Mouse (Mus musculus) liver, adult (tissue): ENCODE data around the gene Fnip2.

Experiments
- GATA4 ChIP-seq: IDR thresholded peaks from 2 replicates; pipeline ENCODE4 v1.6.1; 2014; ENCODE audit warnings: mild to moderate bottlenecking, low read length; ENCODE audit not compliant: insufficient replicate concordance

Gene Fnip2

GRCm38 (mm10) chr3:79572399-79572798, 4.8 kb upstream of the Fnip2 start:
- no peak for TF ChIP-seq GATA4

- no peak for TF ChIP-seq GATA4
Measured at GRCm38 (mm10) chr3:79569351-79569681, 1.7 kb upstream of the Fnip2 start.

- TF ChIP-seq GATA4 = no peak
Measured at GRCm38 (mm10) chr3:79568629-79569350, 1.2 kb upstream of the Fnip2 start.

- TF ChIP-seq GATA4 = no peak
Measured at GRCm38 (mm10) chr3:79566716-79567691, 592 bp downstream of the Fnip2 start.

GRCm38 (mm10) chr3:79564875-79565606, 2.6 kb downstream of the Fnip2 start:
- peak; percentile 67; the same call in 1 of the 2 replicates for TF ChIP-seq GATA4

GRCm38 (mm10) chr3:79563511-79563910, 4.1 kb downstream of the Fnip2 start:
- TF ChIP-seq GATA4 = no peak

GRCm38 (mm10) chr3:79561784-79562715, 5.5 kb downstream of the Fnip2 start:
- TF ChIP-seq GATA4 = no peak

- TF ChIP-seq GATA4 = no peak
Measured at GRCm38 (mm10) chr3:79560555-79560954, 7.0 kb downstream of the Fnip2 start.

- TF ChIP-seq GATA4 = no peak
Measured at GRCm38 (mm10) chr3:79559773-79560045, 7.9 kb downstream of the Fnip2 start.

- TF ChIP-seq GATA4 = no peak
Measured at GRCm38 (mm10) chr3:79559021-79559772, 8.4 kb downstream of the Fnip2 start.

GRCm38 (mm10) chr3:79555061-79555460, 12.5 kb downstream of the Fnip2 start:
- no peak for TF ChIP-seq GATA4

GRCm38 (mm10) chr3:79553779-79554178, 13.8 kb downstream of the Fnip2 start:
- TF ChIP-seq GATA4 = no peak

- TF ChIP-seq GATA4 = no peak
Measured at GRCm38 (mm10) chr3:79551826-79552552, 15.6 kb downstream of the Fnip2 start.
